Mouse (Mus musculus) T-helper 17 cell (primary cell): Measurements from ENCODE around the gene Fktn.
"Not testable (repeated sequence)": the region's sequence is repeated elsewhere in the genome, so short reads cannot be mapped to it uniquely, and the experiment has no call there.

Source experiments
- in situ Hi-C, 2 experiments: fragments of 300-600 bp; cut with MboI, MseI; formaldehyde crosslinking; loops; 1 replicate in 1 of 2; 2 replicates in 1 of 2; pipeline ENCODE4 v1.15.1; 2025; ENCODE audit warnings: high pct_unique_total_duplicates in 2 of 2

Gene Fktn

DNA sequence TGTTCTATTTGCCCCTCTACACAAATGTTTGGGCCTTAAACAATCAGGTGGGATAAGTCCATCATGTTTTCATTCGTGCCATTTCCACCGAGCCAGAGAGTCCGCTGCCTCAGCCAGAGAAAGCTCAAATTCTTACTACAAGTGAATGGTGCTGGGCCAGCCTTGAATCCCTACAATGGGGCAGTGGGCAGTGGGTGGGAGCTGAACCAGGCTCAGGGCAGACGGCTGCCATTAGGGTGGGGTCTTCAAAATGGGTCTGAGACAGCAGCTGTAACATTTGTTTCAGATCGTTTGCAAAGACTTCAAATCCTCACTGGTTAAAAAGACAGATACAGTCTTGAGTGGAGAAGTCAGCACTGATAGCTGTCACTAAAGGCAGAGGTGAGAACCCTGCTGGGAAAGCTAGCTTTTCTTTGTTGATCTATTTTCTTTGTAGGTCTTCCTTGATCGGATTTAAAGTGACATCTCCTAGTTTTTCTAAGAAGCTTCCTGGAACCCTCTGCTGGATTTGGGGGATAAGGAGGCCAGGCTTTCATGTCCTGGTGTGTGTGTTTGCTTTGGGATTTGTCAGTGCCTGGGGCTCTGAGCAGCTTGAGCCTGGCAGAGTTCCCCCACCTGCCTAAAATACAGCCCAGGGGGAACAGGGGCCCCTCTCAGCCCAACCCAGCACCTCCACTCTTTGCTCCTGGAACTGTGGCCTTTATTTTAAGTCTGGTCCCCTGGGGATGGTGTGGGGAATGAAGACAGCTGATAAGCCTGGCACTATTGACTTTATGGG, 57.3 kb downstream of the Fktn start:
- in situ Hi-C loops, result loop anchor here in 1 of 2 experiments (25.0 kb wide), 1 partner anchor 1491 kb away; no protein-coding TSS in a partner anchor

DNA sequence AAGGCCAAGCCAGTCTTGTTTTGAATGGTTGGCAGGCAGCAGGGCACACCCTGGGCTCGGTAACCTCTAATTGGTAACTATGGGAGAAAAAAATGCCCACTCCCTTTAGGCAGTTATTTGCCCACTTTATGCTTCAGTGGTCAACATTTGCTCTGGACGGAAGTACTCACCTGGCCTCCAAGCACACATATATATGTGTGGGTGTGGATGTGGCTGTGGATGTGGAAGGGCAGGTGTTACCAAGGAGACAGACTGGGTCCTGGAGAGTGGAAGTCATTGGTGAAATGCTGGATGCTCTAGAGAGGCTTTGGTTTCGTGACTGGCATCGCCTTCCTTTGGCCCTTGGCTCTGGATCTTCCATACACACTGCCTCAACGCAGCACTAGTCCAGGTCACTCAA, 58.2 kb downstream of the Fktn start:
- in situ Hi-C loops, result loop anchor here in 1 of 2 experiments (25.0 kb wide), 1 partner anchor 1490 kb away; no protein-coding TSS in a partner anchor

GRCm38 (mm10) chr4:53773911-53774310, 60.1 kb downstream of the Fktn start:
- in situ Hi-C loops, result loop anchor here in 1 of 2 experiments (25.0 kb wide), 1 partner anchor 1488 kb away; no protein-coding TSS in a partner anchor

GRCm38 (mm10) chr4:53781396-53781795, 67.6 kb downstream of the Fktn start:
- in situ Hi-C loops, result loop anchor here in 1 of 2 experiments (5.0 kb wide), 1 partner anchor 51 kb away; no protein-coding TSS in a partner anchor

- in situ Hi-C loops, result loop anchor here in 1 of 2 experiments (5.0 kb wide), 1 partner anchor 50 kb away; no protein-coding TSS in a partner anchor
Observed at GRCm38 (mm10) chr4:53782216-53783070, 68.6 kb downstream of the Fktn start.

DNA sequence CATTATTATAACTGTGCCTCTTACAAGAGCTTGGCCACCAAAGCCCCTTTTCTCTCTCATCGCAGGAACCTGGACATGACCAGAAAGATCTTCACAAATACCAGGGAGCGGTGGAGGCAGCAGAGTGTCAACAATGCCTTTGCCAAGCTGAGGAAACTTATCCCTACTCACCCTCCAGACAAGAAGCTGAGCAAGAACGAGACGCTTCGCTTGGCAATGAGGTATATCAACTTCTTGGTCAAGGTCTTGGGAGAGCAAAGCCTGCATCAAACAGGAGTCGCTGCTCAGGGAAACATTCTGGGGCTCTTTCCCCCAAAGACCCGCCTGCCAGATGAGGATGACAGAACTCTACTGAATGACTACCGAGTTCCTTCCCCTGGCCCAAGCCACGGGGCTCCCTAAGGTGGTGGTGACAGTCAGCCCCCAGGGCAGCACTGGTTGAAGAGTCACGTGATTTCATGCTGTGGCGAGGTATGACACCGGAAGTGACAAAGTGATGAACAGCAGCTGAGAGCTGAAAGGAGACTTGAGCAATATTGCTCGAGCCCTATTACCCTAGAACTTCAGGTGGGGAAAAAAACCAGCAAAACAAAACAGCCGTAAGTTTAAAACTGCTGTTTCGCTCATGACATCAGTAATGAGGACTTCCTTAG, 72.1 kb downstream of the Fktn start:
- in situ Hi-C loops, result no loop called here

GRCm38 (mm10) chr4:53786851-53787250, 73.1 kb downstream of the Fktn start:
- in situ Hi-C loops, result no loop called here

- in situ Hi-C loops, result no loop called here
Observed at GRCm38 (mm10) chr4:53789346-53789745, 75.5 kb downstream of the Fktn start.

DNA sequence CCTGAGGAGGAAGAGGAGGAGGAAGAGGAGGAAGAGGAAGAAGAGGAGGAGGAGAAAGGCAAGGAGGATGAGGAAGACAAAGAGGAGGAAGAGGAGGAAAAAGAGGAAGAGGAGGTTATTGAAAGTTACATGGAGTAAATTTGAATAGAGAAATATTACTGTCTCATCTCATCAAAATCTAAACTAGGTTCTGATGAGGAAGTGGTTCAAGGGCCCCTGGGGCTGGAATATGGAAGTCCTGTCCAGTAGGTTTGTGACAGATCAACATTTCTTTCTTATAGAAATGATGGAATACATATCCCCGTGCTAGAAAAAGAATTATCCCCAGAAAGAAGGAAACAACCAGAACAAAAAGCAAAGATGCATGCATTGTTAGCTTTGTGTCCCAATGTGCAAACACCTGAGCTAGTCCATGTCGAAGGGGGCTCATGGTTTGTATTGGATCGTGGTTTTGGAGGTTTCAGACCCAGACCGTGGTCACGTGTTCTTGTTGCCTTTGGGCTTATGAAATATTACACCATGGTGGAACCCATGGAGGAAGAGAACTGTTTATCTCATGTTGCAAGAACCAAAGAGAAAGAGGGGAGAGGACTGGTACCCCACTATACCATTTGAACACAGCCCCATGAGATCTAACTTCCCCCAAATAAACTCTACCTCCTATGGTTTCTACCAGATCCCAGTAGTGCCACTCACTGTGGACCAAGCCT, 80.6 kb downstream of the Fktn start:
- in situ Hi-C loops, result no loop called here

- in situ Hi-C loops, result no loop called here
Observed at GRCm38 (mm10) chr4:53795086-53795485, 81.3 kb downstream of the Fktn start.

- in situ Hi-C loops, result no loop called here
Observed at GRCm38 (mm10) chr4:53795706-53796105, 81.9 kb downstream of the Fktn start.

- in situ Hi-C loops, result no loop called here
Observed at GRCm38 (mm10) chr4:53796865-53797772, 83.3 kb downstream of the Fktn start.

GRCm38 (mm10) chr4:53798896-53799676, 85.3 kb downstream of the Fktn start:
- in situ Hi-C loops, result no loop called here

- in situ Hi-C loops, result no loop called here
Observed at GRCm38 (mm10) chr4:53799753-53800152, 86.0 kb downstream of the Fktn start.

GRCm38 (mm10) chr4:53803674-53804073, 89.9 kb downstream of the Fktn start:
- in situ Hi-C loops, result not testable (repeated sequence)

- in situ Hi-C loops, result not testable (repeated sequence)
Observed at GRCm38 (mm10) chr4:53806428-53806827, 92.6 kb downstream of the Fktn start.

DNA sequence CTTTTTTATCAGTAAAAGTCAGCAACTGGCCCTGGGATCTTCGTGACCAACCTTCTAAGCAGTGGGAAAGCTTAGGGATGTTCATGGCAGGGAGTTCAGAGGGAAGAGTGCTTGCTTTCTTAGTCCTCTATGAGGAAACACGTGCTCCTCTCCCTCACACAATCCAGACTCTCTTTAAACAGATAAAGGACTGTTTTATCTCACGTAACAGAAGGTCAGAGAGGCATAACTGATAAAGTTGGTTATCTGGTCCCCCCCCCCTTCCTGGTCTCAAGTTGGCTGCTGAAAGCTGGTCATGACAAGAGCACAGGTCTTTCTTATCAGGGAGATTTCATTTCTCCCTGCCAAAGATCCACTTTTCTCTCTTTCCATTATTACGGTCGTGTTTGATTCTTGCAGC, 104.5 kb downstream of the Fktn start:
- in situ Hi-C loops, result no loop called here

DNA sequence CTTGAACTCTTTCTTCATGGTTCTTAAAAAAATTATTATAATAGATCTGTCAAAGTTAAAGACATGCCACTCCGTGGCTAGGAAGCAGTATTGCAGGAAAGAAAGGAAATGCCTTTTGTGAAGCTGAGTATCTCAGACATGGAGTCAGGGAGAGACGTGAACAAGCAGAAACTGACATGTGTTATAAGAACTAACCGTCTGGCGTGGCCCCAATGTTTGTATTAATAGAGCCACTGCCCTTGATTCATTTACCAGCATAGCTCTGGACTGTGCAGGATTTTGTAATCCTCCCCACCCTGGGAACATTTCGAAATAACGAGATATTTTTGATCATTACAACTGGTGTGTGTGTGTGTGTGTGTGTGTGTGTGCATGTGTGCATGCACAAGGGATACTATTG, 109.9 kb downstream of the Fktn start:
- in situ Hi-C loops, result loop anchor here in 1 of 2 experiments (5.0 kb wide), 1 partner anchor 381 kb away; the partner anchor contains the start of gene Slc44a1

GRCm38 (mm10) chr4:53824831-53825230, 111.0 kb downstream of the Fktn start:
- in situ Hi-C loops, result loop anchor here (5.0 kb wide), 2 partner anchors 383 to 1532 kb away; partner anchors contain the start of gene Slc44a1 (in 1 of the 2)
